Mouse (Mus musculus) layer of hippocampus, postnatal 25 days (tissue): ENCODE measurements around the gene Clybl. TPM values are rescaled to one million over a fixed set of nuclear protein-coding genes. Genes with fewer than 3 reads are reported as not detected.

Experiments used
- DNase-seq, 2 experiments: peaks; one replicate each; pipeline ENCODE4 v3.0.0; 2022; ENCODE audit warnings: mixed read lengths in 2 of 2, low spot score in 1 of 2; ENCODE audit errors: extremely low spot score in 1 of 2
- total RNA-seq, 2 experiments: library from RNA; stranded (reverse); gene quantifications; 2 replicates each; pipeline ENCODE4 v1.2.3; 2021

Clybl gene
- total RNA-seq, 2 experiments from 2014 or later, result 24.5 to 28.2 TPM

DNA sequence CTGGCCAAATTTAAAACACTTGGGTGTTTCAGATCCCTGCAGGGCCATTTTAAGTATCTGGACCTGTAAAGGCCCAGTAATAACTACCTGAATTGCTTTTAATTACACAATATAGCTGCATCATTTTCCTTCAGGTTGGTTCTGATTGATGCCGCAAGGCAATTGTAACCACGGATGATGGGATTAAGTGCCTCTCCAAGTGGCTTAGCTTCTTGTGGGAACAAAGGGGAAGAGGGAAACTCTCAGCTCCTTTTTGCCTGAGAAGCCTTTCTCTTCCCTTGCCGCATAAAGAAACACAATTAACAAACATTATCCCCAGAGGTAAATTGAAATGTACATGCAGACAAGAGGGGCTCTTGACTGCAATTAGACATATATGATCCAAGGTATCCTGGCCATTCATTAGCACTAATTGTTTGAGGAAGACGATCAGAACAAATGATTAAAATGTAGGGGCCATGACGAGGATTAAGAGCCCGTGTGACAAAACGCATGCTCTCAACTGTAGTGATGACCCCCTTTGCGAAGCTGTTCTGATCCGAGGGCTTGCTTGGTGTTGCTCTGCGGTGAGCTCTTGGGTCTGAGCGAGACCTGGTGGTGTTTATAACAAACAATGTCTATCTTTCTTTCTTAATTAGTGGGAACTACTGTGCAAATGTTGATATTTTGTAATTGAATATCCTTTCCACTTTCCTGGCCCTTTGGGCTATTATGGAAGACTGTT is 116.0 kb downstream of the Clybl start:
- DNase-seq, result no peak

DNA sequence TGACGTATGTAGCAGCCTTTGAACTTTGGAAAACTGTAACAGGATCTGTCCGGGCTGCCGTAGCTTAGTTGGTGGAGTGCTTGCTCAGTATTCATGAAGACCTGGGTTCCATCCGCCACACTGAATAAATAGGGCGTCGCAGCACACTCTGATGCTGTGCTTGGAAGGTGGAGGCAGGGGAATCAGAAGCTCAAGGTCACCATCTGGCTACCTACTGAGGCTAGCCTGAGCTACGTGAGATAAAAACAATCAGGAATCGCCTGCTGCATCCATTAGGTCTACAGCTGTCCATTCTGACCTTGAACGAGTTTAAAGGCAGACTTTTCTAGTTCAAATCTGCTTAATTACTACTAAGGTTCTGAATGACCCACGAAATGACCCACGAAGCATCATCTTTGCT is 118.8 kb downstream of the Clybl start:
- no peak for DNase-seq

DNA sequence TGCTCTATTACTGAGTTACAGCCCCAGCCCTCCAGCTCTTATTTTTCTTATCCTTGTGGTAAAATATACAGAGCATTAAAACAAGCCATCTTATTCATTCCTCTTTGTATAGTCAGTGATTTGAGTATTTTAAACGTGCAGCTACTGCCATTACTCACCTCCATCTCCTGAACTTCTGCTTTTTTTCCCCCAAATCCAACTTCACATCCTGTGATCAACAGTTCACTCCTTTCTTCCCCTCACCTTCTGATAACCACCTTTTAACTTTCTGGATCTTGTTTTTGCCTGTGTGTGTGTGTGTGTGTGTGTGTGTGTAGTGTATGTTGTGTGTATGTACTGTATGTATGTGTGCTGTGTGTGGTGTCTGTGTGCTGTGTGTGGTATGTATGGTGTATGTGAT is 122.3 kb downstream of the Clybl start:
- no peak for DNase-seq

DNA sequence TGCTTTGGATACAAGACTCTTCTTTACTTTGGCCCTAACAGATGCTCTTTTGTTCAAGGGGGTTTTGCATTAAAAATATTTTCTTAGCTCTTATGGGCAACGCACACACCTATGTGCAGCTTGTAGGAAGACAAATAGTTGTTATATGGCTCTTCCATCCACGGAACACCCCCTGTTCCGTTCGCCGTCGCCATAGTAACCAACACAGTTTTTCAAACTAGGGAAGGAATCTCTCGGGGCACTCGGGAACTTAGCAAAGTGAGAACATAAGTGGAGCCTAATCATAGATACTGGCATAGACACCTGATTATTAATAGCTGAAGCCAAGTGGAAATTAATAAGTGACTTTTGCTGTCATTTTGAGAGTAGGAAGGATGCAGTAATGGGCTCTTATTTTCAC is 123.6 kb downstream of the Clybl start:
- DNase-seq, result no peak

DNA sequence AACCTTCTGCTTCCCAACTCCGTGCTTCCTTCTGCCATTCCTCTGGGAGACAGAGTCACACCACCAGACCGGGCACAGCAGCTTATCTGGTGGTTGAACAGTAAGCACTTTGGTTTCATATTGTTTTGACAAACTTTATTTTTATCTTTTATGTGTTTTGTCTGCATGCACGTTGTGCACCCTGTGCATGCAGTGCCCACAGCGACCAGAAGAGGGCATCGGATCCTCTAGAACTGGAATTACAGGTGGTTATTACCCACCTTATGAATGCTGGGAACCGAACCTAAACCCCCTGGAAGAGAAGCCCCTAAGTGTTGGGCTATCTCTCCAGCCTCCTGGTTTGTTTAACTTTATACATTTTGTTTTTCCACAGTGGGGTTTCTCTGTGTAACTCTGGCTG is 130.9 kb downstream of the Clybl start:
- no peak for DNase-seq

DNA sequence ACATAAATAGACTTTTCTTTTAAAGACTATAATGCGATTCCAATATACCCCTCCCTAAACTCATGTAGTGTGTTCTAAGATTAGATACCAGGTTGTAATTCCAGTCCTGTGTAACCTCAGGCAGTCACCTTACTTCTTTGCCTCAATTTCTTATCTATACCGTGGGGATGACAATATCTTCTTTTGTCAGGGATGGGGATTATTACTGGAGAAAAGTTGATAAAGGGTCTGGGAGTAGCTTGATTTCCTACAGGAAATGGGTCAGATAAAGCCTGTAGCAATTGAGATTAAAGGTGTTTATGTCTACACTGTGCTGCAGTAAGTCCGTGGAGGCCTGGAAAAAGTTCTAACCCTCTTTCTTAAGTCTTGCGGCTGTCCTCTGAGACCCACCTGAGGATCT is 131.8 kb downstream of the Clybl start:
- no peak for DNase-seq

DNA sequence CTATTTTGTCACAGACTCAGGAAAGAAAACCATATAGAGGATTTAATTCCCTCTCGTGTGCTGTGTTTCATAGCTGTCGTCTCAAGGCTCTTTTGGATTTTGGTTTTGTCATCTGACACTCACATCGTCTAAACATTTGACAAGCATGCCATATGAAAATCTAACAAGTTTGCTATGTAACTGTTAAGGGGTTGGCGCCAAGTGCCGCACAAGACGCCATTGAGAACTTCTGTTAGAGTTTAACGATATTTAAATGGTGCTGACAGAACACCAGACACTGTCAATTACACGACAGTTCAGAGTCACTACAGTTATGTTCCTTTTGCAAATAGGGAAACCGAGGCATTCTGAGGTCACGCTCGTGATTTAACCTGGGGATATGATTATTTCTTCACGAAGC is 134.2 kb downstream of the Clybl start:
- no peak for DNase-seq

DNA sequence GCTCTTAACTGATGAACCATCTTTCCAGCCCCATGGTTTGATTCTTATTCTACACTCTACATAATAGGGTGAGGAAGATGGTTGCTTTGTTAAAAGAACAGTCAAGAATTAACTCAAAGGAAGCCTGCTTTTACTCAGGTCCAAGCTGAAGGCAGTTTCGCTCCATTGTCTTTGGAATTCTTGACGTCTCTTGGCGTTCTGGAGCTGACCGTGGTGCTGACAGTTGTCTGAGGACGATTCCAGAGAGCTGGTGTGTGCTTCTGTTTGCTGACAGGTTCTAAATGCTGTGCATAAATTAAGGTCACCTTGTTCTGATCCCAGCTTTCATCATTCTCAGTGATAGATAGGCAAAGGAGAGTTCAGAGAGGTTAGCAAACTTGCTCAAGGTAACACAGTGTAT is 140.6 kb downstream of the Clybl start:
- no peak for DNase-seq

DNA sequence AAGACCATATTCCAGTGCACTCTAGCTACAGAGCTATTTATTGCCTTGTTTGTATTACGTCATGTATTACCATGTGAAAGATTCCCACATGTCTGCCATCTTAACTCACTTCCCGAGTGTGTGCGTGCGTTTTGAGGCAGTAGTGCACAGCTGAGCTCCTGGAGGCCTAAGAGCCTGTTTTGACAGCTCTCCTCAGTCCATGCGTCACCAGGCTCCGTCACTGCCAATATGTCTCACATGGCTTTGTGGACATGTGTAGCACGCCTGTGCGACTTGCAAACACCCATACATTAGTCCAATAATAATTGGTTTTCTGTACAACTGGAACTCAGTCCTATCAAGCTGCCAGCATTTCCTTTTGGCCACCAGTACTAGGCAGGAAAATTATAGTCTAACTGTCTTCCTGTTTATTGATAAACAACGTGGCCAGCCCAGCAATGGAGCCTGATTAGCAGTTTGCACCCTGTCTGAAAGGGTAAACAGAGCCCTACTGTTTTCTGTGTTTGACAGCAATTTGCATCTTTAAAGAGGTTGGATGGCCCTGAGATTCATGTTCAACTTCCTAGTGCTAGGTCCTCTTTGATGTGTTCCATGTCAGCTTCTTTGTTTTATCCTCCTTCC is 142.4 kb downstream of the Clybl start:
- no peak for DNase-seq

DNA sequence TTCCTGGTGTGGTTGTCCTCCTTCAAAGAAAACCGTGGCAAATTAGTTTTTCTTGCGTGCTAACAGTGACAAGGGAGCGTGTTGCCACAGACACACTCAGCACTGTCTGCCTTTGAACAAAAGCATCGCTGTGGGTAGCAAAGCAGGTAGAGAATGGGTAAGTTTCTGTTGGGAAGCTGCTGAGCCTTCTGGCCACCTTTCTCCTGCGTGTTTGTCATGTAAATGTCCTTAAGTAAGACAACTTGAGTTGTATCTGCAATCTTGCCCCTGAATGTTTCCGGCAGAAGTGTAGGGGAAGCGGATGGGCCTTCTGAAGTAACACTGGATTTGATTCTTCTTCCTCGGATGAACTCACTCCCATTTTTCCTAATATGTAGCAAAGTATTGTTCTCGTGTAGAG is 148.6 kb downstream of the Clybl start:
- DNase-seq, result no peak

DNA sequence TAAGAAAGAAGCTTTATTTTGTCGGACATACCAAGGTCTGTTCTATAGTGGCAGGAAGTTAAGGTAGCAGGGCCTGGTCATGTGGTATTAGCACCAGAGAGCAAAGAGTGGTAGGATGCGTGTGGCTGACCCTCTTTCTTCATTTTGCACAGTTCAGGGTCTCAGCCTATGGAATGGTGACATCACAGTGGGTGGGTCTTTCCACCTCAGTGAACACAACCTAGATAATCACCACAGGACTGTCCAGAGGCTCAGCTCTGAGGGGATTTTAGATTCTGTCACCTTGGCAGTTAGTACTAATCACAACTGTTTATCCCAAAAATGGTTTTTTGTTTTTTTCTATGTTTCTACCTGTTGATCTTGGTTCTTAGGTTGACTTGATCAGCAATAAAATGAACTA is 149.2 kb downstream of the Clybl start:
- DNase-seq, result no peak

DNA sequence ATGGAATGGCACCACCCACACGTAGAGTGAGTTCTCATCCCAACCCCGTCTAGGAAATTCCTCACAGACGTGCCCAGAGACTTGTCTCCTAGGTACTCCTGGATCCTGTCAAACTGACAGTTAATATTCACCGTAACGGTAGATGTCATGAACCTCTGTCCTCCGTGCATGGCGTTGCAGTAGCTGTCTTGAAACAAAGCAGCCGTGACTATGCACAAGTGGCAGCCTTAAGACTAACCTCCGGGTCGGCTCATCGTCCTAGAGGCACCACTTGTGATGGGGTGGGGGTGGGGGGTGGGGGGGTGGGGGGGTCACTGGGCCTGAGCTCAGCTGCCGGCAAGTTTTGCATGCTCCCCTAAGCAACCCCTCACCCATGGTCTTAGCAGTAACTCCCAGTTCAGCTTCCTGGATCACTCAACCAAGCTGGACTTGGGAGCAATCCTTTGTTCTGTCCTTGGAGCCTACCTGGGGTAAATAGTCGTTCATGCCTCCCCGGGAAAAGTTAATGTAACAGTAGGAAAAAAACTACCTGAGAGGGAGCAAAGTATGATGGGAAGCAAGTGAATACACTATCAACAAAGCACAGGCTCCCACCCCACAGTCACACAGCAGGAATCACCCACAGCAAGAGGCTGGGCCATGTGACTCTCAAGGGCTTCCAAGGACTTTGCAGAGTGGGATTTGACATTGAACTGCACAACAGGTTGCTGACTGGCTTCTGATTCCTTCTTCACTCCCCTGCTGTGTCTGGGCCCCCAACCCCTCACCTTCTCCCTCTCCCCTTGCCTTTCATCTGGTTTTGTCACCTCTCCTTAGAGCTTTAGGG is 150.3 kb downstream of the Clybl start:
- no peak for DNase-seq

DNA sequence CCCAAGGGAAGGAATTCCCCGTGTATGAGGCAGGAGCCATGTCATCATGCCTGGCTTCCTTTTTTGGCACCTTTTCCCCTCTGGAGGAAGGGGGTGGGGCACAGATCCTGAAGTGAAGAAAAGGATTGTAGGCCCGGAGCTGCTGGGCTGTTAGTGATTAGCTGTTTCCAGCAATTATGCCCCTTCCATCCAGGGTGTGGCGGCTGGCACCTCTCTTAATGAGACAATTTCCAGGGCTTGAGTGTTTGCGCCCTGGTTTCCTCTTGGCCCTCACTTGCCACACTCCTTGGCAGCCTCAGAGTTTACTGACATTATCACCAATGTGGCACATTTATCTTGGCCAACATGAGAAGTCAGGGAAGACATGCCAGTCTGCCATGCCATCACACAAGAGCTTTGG is 155.5 kb downstream of the Clybl start:
- no peak for DNase-seq

DNA sequence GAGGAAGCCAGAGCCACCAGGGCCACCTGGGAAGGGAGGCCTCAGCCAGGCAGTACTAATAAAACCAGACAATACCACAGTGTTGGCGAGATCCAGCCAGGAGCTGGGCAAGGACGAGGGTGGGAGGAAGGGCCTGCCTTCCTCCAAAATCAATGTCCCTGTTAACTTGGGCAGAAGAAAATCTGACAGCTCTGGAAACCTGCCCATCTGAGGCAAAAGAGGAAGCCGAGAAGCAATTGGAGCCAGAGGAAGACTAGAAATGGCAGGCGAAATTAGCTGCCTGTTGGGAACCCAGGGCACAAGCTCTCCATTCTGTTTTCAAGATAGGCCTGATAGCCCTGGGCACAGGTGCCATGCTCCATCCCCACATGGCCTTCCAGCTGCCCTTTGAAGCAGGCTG is 157.3 kb downstream of the Clybl start:
- no peak for DNase-seq

DNA sequence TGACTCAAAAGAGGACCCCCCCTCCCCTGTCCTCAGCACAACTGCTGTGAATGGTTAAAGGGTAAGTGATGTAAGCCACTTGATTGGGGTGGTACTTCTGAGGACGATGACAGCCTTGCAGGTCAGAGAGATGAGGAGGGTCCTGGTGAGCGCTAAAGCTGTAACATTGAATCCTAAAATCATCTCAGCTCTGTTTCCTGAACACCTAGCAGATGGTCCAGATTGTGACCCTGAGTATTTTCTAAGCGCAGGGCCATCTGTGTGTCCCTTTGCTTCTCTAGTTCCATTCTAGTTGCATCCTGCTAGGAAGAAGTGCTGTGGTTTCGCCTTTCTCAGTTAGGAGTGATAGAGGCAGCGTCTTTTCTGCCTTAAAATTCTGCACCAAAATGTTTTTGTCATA is 158.6 kb downstream of the Clybl start:
- DNase-seq, result no peak

DNA sequence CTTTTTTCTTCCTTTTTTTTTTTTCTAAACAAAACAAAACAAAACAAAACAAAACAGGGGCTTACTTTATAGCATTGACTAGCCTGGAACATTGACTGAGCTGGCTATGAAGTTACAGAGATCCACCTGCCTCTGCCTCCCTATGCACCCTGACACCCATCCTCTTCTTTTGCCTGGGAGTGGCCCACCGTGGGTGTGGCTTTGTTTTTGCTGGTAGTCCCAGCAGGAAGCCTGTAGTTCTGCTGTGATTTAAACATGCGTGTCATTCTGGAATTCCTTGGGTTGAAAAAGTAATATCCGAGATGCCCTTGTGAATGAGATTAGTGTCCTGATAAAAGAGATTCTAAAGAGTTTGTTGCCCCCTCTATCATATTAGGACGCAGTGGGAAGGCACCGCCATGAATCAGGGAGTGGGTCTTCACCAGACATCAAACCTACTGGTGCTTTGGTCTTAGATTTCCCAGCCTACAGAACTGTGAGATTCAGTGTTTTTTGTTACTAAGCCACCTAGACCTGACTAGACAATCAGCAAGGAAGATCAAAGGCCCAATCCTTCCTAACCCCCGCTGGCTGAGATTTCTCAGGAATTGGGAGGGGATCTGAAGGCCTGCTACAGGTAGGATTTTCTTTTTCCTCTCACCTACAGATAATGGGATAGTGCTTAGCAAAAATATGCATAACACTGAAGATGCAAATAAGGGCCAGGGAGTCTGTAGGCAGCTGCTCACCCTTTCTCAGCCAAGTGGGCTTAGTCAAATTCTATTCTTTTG is 160.3 kb downstream of the Clybl start:
- DNase-seq, result no peak

DNA sequence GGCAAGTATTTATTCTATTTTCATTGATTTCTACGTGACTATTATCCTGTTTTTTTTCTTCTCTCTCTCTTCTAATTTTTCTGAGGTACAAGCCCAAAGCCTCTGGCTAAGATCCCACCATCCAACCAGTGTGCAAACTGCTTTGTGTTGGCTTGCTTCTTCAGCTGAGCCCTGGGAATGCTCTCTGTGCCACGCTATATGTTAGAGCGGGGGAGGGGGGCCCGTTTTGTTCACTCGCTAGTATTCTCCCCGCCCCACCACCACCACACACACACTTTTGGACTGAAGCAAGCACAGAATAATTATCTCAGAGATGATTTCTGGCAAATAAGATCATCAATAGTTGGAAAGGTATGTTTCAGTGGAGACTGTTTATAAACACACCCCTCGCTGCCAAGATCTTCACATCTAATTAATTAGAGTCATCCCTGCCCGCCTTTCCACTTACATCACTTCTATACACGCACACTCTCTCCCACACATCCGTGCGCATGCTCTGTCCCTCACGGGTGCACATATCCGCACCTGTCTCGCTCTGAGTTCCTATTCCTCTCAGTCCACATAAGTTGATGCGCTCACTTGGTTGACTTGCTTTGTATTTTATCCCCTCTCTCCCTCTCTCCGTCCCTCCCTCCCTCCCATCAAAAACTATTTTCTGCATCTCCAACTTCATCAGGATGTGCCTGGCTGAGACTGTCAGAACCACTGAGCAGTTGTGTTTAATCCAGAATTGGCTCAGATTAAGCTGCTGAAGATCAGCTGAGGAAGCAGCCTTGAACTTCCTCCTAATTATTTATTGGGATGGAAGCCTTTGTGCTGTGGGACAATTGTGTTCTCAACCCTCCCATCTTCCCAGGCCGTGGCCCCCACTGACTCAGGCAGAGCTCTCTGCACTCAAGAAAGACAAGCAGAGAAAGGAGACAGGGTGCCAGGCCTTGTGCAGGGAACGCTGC is 163.0 kb downstream of the Clybl start:
- no peak for DNase-seq

DNA sequence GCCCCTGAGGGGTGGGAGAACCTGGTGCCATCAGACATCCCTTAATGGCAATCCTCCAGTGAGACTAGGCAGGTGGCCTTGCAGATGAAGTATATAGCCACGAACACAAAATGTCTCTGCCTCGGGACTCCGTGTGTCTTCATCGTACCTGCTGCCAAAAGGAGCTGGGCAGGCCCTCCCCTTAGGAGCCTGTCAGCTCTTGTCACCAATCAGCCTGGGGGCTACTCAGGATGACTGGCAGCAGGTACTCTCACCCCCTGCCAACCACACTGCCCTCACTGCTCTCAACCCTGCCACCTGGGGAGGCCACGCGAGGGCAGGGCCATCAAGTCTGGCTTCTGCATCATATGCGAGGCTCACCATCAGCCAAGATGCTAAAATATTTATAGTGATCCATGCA is 166.6 kb downstream of the Clybl start:
- DNase-seq, result no peak

DNA sequence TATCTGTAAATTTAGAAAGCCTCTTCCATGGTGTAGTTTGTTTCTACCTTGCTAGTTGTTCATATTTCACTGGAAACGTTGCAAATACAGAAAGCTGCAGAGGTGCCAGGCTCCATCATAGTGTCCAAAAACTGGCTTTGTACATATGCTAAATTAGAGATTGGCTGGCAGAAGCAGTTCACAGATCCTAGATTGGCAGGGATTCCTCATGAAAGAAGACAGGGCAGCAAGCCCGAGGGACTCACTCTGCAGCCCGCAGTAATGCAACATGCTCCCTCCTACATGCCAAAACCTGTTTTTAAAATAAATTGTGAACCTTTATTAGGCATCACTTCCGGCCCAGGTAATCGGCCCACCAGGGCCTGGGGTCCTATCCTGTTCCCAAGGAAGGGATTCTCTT is 167.8 kb downstream of the Clybl start:
- DNase-seq, result no peak

DNA sequence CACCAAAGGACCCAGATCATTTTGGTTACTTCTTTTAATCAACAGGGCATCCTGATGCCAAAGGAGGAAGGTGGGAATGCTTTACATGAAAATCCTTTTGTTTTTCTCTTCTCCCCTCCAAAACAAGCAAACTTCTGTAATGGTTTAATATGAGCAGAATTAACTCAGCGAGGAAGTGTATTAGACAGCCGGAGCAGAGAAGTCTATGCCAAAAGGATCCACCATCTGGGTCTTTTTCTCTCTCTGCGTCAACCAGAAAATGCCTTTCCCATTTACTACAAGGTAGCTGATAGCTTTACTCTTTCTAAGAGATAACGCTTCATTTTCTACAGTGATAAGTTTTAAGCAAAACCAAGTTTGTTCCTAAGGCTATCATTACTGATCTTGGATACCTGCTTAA is 168.3 kb downstream of the Clybl start:
- DNase-seq, result no peak
